Mouse (Mus musculus) NIH3T3 (cell line): Measurements from ENCODE around the gene Cyp2w1.

Experiments used
- DNase-seq: peaks from one replicate; pipeline ENCODE4 v3.0.0-alpha.2; 2012; ENCODE audit warnings: low read depth

The Cyp2w1 gene

DNA sequence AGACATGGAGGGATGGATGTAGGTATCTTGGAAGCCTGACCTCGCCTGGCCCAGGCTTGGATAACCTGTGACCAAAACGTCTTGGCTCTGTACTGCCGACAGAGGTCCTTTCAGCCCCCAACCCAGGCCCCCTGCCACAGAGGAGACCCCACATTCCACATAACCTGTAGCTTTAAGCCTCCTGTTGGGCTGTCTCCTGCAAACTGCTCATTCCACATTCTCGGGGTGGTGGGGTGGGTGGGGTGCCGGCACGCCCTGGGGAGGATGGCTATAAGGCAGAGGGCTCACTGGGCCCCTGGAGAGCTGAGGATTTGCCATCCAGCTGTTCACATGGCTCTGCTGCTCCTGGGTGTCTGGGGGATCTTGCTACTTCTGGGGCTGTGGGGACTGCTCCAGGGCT lies at the start of gene Cyp2w1:
Gene Cyp2w1 (plus strand): TSS at position 301 of the 400 bp plus-strand sequence.
- no peak for DNase-seq

GRCm38 (mm10) chr5:139303646-139304061 lies 48.8 kb upstream of the Cyp2w1 start:
- no peak for DNase-seq

DNA sequence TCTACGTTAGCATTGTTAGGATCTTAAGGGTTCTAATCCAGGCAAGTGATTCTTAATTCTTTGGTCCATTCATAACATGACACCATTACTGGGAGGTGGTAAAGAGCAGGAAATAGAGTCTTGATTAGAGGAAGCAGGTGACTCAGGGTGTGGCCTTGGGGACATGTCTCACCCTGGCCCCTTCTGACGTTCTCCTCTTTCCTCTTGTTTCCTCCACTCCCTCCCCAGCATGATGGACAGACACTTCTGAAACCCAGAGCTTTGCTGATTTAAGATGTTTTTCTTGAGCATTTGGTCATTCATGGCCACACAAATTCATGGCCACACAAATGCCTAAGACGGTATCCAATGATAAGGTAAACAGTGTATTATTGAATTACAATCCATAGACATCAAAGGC lies 42.5 kb upstream of the Cyp2w1 start:
- DNase-seq: no peak

DNA sequence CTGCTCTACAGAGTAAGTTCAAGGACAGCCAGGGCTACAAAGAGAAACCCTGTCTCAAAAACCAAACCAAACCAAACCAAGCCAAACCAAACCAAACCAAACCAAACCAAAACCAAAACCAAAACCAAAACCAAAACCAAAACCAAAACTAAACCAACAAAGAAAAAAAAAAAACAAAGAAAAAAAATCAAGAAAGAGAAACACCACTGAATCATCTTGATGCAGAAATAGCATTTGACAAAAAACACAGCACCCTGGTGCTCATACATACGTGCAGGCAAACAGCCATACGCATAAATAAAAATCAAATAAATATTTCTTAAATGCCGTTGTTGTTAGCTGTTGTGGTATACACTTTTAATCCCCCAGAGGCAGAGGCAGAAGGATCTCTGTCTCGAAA lies 41.9 kb upstream of the Cyp2w1 start:
- DNase-seq: no peak

- no peak for DNase-seq
Observed at GRCm38 (mm10) chr5:139311822-139312221, 40.6 kb upstream of the Cyp2w1 start.

DNA sequence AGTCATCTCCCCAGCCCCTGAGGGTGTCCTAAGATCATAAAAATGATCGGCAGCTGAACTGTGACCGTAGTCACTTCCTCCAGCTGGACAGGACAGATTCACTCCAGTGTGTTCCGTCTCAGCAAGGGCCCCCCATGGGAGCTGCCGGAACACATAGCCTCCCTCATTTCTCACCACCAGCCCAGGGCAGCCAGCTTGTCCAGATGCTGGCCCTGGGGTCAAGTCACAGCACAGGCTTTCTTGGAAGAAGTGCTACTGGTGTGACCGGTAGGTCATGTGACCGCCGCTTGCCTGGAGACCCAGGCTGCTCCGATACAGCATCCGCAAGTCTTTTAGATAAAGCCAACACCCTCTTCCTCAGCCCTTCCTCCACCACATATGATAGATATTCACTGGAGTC lies 38.9 kb upstream of the Cyp2w1 start:
- DNase-seq: no peak

GRCm38 (mm10) chr5:139314941-139315642 lies 37.3 kb upstream of the Cyp2w1 start:
- DNase-seq: peak; percentile 48

DNA sequence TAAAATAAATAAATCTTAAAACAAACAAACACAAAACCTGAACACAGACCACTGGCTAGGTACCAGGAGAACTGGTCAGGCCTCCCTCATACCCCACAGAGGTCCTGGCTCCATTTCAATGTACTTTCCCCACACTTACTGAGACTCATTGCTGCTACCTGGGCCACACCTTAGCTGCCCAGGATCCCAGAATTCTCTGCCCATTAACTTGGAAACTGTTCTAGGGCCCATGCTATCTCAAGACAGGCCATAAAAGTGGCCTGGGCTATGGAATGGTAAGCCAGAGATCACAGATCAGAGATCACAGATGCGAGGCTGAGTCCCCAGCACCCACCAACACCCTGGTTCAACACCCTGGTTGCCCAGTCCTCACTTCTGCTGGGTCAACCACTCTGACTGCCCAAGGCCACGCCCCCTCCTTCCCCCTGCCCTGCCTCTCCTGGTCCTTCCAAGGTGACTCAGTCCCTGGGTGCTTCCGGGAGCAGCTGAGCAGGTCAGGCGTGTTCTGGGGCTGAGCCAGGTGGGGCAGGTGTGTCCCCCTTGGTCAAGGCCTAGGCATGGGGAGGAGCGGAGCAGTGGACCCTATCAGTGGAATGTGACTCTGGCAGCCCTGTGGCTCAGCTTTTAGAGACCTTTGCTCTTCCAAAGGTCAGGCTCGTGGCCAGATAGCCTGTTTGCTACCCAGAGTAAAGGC lies 35.3 kb upstream of the Cyp2w1 start:
- no peak for DNase-seq

DNA sequence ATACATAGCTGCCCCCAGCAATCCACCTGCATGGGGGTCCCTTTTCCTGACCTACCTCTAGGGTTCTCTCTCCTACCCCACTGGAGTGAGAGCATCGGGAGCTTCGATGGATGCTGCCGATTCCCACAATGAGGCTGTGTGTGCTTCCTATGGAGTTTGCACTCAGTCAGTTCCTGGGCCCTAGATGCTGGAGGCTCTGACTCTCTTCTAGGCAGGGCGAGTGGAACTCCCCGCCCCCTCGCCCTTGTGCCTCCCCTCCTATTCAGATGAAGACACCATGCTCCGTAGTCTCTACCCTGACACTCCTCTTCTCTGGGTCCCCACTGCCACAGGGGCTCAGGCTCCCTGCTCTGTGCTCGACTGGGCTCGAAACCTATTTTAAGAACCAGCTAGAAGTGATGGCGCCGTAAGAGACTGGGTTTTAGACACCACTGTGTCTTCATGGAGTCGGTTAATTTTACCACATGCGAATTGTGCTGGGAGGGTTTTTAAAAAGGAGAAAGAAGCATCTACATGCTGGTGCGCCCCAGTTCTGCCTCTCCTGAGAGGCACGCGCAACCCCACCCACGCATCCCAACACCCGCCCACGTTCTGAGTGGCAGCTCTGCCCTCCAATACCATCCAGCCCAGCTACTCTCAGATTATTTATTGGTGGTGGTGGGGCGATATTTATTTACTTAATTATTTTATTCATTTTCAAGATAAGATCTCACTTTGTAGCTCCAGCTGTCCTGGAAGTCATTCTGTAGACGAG lies 34.5 kb upstream of the Cyp2w1 start:
- DNase-seq: no peak

- no peak for DNase-seq
Observed at GRCm38 (mm10) chr5:139320424-139320823, 32.0 kb upstream of the Cyp2w1 start.

DNA sequence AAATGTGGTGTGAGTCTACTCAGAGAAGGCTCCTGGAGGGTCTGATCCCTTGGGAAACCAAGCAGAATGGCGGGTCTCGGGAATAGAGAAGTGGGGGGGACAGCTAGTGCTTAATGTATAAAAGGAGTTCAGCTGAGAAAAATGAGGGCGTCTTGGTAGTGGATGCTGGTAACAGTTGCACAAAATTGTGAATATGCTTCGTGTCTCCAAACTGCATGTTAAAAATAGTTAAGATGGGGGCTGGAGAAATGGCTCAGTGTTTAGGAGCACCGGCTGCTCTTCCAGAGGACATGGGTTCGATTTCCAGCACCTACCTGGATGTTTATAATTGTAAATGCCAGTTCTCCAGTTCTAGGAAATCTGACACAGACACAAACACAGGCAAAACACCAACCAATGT lies 31.1 kb upstream of the Cyp2w1 start:
- no peak for DNase-seq

DNA sequence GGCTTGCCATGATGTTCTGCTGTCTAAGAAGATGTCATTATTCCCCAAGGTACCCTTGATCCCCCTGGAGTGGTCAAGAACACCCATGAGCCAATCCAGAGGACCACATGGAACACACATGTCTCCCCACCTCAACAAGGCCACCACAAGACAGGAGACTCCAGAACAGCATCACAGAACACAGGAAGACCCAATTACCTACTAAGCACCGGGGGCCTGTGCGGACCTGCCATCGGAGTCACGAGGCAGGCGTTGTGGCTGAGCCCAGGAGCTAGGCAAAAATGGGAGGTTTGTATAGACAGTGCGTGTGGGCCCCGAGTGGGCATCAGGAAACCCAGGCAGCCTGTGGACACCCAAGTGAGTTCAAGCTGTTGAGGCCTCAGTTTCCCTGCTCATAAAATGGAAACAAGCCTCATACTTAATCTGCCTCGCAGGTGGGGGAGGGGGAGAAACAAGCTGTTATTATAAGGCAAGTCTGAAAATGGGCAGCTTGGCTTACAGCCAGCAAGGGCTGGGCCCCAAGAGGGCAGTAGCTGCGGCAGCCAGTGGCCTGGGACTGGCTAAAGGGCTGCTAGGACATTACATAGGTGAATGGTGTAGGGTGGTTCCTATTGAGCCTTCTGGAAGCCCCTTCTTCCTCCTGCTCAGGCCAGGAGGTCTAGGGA lies 29.0 kb upstream of the Cyp2w1 start:
- DNase-seq: peak; percentile 28

GRCm38 (mm10) chr5:139324045-139324491 lies 28.3 kb upstream of the Cyp2w1 start:
- no peak for DNase-seq

DNA sequence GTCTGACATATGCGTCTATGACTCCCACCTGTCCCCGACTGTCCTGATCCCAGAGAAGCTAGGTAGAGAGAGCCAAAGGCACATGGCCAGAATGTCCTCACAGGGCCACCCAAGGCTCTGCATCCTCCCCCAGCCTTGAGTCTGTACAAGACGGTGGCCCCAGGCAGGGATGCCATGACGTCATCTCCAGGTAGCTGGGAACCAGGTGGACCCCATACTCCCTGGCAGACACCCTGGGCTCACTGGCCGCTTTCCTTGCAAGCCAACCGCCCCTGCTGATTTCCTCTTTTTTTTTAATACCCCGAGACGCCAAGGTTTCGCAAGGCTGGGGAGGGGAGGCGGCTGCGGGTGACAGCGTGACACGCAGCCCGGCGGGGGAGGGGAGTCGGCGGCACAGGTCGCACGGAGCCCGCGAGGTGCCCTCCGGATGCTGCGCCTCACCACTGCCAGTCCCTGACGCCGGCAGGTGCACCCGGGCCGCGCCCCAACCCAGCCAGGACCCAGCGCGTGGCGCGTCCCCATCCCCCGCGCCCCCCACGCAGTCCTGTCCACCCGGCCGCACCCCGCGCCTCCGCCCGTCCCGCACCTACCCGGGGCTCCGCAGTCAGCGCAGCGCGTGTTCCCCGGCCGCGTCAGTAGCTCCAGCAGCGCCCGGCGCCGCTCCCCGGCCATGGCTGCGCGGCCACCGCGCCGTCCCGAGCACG lies 27.6 kb upstream of the Cyp2w1 start:
- no peak for DNase-seq

DNA sequence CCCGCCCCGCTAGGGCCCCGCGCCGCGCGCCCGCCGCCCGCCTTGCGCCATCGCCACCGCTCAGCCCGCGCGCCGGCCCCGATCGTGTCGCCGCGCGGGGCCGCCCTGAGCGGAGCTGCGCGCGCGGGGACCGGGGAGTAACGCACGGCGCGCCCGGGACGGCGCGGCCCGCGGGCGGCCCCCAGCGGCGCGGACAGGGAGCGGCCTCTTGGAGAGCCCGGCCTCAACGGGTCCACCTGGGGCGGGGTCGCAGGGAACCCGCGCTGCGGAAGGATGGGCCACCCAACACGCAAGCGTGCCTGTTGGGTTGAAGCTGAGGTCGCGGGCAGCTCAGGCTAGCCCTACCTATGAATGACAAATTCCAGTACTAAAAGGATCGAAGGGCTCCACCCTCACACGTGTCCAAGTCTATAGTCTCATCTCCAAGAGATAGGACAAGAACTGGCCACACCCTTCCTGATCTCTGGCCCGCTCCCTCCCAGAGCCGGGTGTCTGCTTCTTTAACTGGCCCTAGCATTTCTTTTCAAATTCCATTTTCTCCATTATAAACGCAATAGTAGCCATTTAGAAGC lies 26.9 kb upstream of the Cyp2w1 start, which contains the start of gene Adap1:
Gene Adap1 (minus strand): TSS at position 228 of the 572 bp plus-strand sequence.
- no peak for DNase-seq

DNA sequence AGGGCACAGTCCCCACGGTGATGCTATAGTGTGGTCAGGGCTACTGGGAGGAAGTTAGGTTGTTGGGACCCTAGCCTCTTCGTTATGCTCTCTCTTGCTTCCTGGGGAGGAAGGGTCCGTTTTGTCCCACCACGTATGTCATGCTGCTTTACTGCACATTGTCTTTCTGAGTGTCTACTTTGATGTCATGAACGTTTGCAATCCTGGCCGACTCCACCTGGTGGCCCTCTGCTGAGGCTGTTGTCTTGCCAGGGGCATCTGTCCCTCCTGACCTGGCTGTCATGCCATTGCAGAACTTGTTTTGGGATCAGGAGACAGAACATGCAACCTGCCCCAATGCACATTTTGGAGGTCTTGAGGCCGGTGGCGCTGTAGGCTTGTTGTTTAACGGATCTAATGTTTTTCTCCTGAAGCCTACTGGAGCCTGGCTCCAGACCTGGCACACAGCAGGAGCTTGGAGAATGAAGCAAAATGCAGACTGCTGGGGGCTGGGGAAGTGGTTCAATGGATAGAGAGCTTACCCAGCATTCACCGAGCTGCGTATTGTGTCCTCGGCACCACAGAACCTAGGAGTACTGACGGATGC lies 26.2 kb upstream of the Cyp2w1 start:
- DNase-seq: no peak

DNA sequence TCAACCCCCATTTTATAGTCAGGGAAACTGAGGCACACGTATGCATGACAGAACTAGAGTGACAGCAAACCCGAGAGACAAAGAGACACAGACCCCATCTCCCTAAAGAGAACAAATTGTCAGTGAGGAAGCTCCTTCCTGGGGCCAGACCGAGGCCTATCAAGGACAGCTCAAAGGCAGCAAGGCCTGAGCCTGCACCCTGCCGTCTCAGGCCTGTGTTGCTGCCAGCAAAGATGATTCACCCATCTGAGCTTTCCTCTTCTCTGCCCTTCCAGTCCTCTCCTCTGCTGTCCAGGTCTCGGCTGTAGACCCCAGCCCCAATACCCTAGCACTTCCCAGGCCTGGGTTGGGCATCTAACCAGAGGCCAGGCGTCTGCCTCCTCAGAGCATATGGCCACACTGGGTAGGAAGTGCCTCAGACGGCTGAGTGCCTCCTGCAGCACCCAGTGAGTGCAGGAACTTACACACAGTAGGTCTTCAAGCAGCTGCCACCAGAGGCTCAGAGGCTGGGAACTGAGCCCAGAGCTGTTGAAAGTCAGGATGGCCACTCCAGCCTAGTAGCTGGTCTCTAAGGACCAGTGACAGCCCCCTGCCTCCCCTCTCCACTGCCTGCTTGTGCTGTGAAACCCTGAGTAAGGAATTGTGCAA lies 25.3 kb upstream of the Cyp2w1 start:
- DNase-seq: peak; percentile 48

DNA sequence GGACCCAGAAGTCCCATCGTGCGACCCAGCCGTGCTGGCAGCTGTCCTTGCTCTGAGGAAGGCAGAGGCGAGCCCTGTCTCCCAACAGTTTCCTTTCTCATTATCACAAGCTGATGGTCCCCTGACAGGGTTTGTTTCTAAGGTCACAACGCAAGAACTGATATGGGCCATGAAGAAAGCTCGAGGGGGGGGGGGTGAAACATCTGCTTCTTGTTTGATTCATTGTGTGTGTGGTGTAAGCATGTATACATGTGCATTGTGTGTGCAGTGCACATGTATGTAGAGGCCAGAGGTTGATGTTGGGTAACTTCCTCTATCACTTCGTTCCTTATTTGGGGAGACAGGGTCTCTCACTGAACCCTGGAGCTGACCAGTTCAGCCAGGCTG lies 24.8 kb upstream of the Cyp2w1 start:
- no peak for DNase-seq

GRCm38 (mm10) chr5:139330766-139331165 lies 21.7 kb upstream of the Cyp2w1 start:
- no peak for DNase-seq

DNA sequence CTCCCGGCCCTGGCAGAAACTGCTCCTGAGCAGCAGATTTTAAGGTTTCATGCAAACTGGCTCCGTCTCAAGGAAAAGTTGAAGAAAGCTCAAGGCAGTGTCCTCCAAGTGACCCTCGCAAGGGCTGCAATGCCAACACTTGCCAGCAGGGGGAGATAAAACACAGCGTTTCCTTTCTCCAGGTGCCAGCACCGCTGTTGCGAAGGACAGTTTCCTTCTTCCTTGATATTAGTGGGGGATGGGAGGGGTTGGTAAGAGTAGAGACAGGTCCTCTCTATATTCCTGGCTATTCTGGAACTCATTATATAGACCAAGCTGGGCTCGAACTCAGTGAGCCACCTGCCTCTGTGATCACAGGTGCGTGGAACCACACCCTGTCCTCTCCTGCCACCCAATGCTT lies 20.7 kb upstream of the Cyp2w1 start:
- DNase-seq: peak; percentile 90
